Mouse (Mus musculus) limb, embryonic 14.5 days (tissue): ENCODE measurements at regions not wholly inside any gene's neighbourhood (a gene's known extent, or its start where the extent isn't known, plus 50 kb on each side); places are given as distances from the start of the nearest gene placed in this dataset.

Experiments used
- ATAC-seq: fragments of 200-750 bp; cut with Nextera tagmentation; 2 replicates; pipeline ENCODE4 v1.8.0; 2017; ENCODE audit warnings: low read depth, moderate number of reproducible peaks, moderate TSS enrichment; ENCODE audit not compliant: low FRiP score
- DNase-seq: peaks from one replicate; pipeline ENCODE4 v3.0.0-alpha.2; 2015; ENCODE audit warnings: low spot score
- H3K27ac ChIP-seq: fragments of 300-500 bp; sonication (generic); replicated peaks from 2 replicates; pipeline ENCODE4 v1.5.1; 2014; ENCODE audit warnings: low read depth, mild to moderate bottlenecking, low read length, moderate library complexity, mixed read lengths
- H3K27me3 ChIP-seq: fragments of 300-500 bp; sonication (generic); 2 replicates; pipeline ENCODE4 v1.6.1; 2014; ENCODE audit warnings: low read length, mixed read lengths; ENCODE audit not compliant: control insufficient read depth, insufficient read depth
- H3K36me3 ChIP-seq: fragments of 300-500 bp; sonication (generic); 2 replicates; pipeline ENCODE4 v1.6.1; 2014; ENCODE audit warnings: mild to moderate bottlenecking, low read length, moderate library complexity, mixed read lengths; ENCODE audit not compliant: control insufficient read depth, insufficient read depth
- H3K4me1 ChIP-seq: fragments of 300-500 bp; sonication (generic); 2 replicates; pipeline ENCODE4 v1.6.1; 2014; ENCODE audit warnings: antibody characterized with exemption, low read length, mixed read lengths; ENCODE audit not compliant: control insufficient read depth, insufficient read depth
- H3K4me2 ChIP-seq: fragments of 300-500 bp; sonication (generic); replicated peaks from 2 replicates; pipeline ENCODE4 v1.6.1; 2014; ENCODE audit warnings: low read depth, mild to moderate bottlenecking, low read length, moderate library complexity; ENCODE audit not compliant: severe bottlenecking
- H3K4me3 ChIP-seq: fragments of 300-500 bp; sonication (generic); replicated peaks from 2 replicates; pipeline ENCODE4 v1.5.1; 2014; ENCODE audit warnings: low read length
- H3K9ac ChIP-seq: fragments of 300-500 bp; sonication (generic); 2 replicates; pipeline ENCODE4 v1.6.1; 2014; ENCODE audit warnings: mild to moderate bottlenecking, low read depth, low read length, moderate library complexity; ENCODE audit not compliant: severe bottlenecking
- H3K9me3 ChIP-seq: fragments of 300-500 bp; sonication (generic); 2 replicates; pipeline ENCODE4 v1.6.1; 2016; ENCODE audit warnings: low read length; ENCODE audit not compliant: control insufficient read depth
- POLR2A ChIP-seq: fragments of 200-500 bp; IDR thresholded peaks from 2 replicates; pipeline ENCODE4 v1.8.0; 2012; ENCODE audit warnings: inconsistent platforms, mild to moderate bottlenecking, moderate library complexity, borderline replicate concordance; ENCODE audit not compliant: insufficient read depth, insufficient read length; ENCODE audit errors: extremely low read depth
- WGBS: fragments of 180-500 bp; shearing (Covaris S2); extraction: QIAGEN DNeasy Blood & Tissue Kit; methylation state at CpG from one replicate; pipeline ENCODE4 v1.1.7; 2014; 5-methylcytosine and 5-hydroxymethylcytosine counted together

- ATAC-seq (no peak), DNase-seq (no peak)
- H3K9ac ChIP-seq: no peak overlapping the region
- H3K4me1 ChIP-seq: no peaks in the 10 kb centered on the region
- H3K4me3 ChIP-seq: no peak overlapping the region
- no peaks in the 10 kb centered on the region for H3K36me3 ChIP-seq
- H3K27me3 ChIP-seq: no peaks in the 10 kb centered on the region
- H3K9me3 ChIP-seq: no peaks in the 10 kb centered on the region
- no peak for TF ChIP-seq POLR2A
- H3K27ac ChIP-seq: no peak overlapping the region
- no peak overlapping the region for H3K4me2 ChIP-seq
These were observed 150.3 kb downstream of the Rnf152 start for GRCm38 (mm10) chr1:105206216-105206615.

GRCm38 (mm10) chr1:105199305-105199704, 157.2 kb downstream of the Rnf152 start:
- ATAC-seq (no peak), DNase-seq (no peak)

DNA sequence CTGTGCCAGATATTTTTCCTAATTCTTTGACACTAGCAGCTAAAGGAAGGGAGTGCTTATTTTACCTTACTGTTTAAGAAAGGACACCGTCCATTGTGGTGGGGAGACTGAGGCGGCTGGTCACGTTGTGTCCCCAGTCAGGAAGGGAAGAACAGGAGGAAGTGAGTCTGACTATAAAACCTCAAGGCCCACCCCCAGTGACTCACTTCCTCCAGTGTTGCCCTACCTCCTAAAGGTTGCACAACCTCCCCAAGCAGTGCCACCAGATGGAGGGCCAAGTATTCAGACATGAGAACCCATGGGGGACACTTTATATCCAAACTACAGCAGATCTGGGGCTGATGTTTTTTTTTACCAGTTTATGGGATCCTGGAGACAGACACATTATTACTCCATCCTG, 165.4 kb downstream of the Rnf152 start:
- 92% methylated on average over 3 of the region's 3 CpGs for WGBS
- H3K4me3 ChIP-seq: no peak overlapping the region
- H3K4me1 ChIP-seq: no peaks in the 10 kb centered on the region
- no peak for TF ChIP-seq POLR2A
- DNase-seq (no peak), ATAC-seq (no peak)
- no peak overlapping the region for H3K27ac ChIP-seq
- no peaks in the 10 kb centered on the region for H3K27me3 ChIP-seq
- no peaks in the 10 kb centered on the region for H3K9me3 ChIP-seq
- no peaks in the 10 kb centered on the region for H3K36me3 ChIP-seq
- H3K4me2 ChIP-seq: no peak overlapping the region
- H3K9ac ChIP-seq: no peak overlapping the region

More at GRCm38 (mm10) chr1:105199305-105199704, 157.2 kb downstream of the Rnf152 start:
- no peaks in the 10 kb centered on the region for H3K36me3 ChIP-seq
- no peak overlapping the region for H3K4me3 ChIP-seq
- no peaks in the 10 kb centered on the region for H3K4me1 ChIP-seq
- WGBS: 72% methylated on average over 3 of the region's 3 CpGs
- H3K27ac ChIP-seq: no peak overlapping the region
- TF ChIP-seq POLR2A: no peak
- H3K9ac ChIP-seq: no peak overlapping the region
- no peaks in the 10 kb centered on the region for H3K27me3 ChIP-seq
- H3K4me2 ChIP-seq: no peak overlapping the region
- peaks cover 3% of the 10 kb centered on the region; the same call in 1 of the 2 replicates for H3K9me3 ChIP-seq

GRCm38 (mm10) chr1:105188920-105189266, 167.6 kb downstream of the Rnf152 start:
- Histone ChIP-seq H3K27ac (no peak overlapping the region), H3K4me1 (no peaks in the 10 kb centered on the region), H3K4me2 (no peak overlapping the region), H3K4me3 (no peak overlapping the region), H3K36me3 (no peaks in the 10 kb centered on the region), H3K9ac (no peak overlapping the region), H3K27me3 (no peaks in the 10 kb centered on the region), H3K9me3 (no peaks in the 10 kb centered on the region)
- ATAC-seq: no peak
- DNase-seq: no peak
- no peak for TF ChIP-seq POLR2A

- WGBS: 44% methylated on average over 3 of the region's 3 CpGs
- no peak overlapping the region for H3K27ac ChIP-seq
- H3K27me3 ChIP-seq: no peaks in the 10 kb centered on the region
- no peak overlapping the region for H3K9ac ChIP-seq
- H3K4me2 ChIP-seq: no peak overlapping the region
- TF ChIP-seq POLR2A: no peak
- H3K4me1 ChIP-seq: no peaks in the 10 kb centered on the region
- no peak for ATAC-seq
- H3K9me3 ChIP-seq: no peaks in the 10 kb centered on the region
- DNase-seq: no peak
- H3K36me3 ChIP-seq: no peaks in the 10 kb centered on the region
- no peak overlapping the region for H3K4me3 ChIP-seq
These were observed 168.1 kb downstream of the Rnf152 start for GRCm38 (mm10) chr1:105188210-105188919.
